21 mouse cellular contexts compared by ENCODE assay signal in the genomic region with DNA sequence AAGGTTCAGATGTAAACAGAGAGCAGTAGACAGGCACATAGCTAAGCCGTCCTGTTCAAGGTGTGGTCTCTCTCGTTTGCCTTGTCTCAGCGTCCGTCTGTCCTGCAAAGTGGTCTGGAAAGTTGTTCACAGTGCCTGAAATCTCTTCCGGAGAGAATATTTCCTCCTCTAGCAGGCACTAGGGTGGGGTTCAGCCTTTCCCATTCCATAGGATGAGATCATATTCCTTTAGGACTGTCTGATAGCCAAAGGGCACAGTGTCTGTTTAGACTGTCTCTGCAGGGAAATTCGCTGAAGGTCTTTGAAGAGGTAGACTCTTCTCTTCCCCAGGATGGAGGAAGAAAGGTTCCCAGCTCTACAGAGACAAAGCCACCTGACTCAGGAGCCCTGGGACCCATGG.
A peak's percentile ranks its signal among the peaks of the same experiment; 100 is the strongest.
DNase-seq lines count a peak whose midpoint lies in the region; ATAC-seq and TF ChIP-seq lines count a peak whose summit lies in the region.
"Had no signal": no experiment of that assay in that cellular context is flagged by ENCODE, and none has a peak within 500 bp of the region (broad histone marks: within the 10 kb centered on the region; RNA-seq: fewer than 3 reads in every experiment).

No protein-coding gene starts in this region.

- H3K9ac ChIP-seq in heart, embryonic 11.5 days (ENCODE audit: low read depth, low read length) = no peak overlapping the region
- H3K9ac ChIP-seq in hindbrain, embryonic 14.5 days = no peak overlapping the region
- no peak overlapping the region for H3K9ac ChIP-seq in lung, postnatal 0 days (replicated peaks; ENCODE audit: low read depth)
- H3K9ac ChIP-seq in stomach, postnatal 0 days (ENCODE audit: low read length) = no peak overlapping the region
- H3K9ac ChIP-seq: stomach, embryonic 15.5 days had no signal

- no peak for DNase-seq in heart, adult 9 months (ENCODE audit: low spot score in 2 of 2)
- no peak for DNase-seq in hindbrain, embryonic 10.5 days (ENCODE audit: low spot score)
- no peak for DNase-seq in hindbrain, embryonic 14.5 days (ENCODE audit: low spot score)
- DNase-seq in lung, postnatal 0 days (ENCODE audit: low spot score) = peak; percentile 66
- DNase-seq in lung, postnatal 36 days = no peak
- no peak for DNase-seq in stomach, postnatal 0 days (ENCODE audit: low spot score)
- DNase-seq in cerebellum, adult 9-11 months = no peak
- DNase-seq: adrenal gland, postnatal 25 days; cerebellum, adult 9-10 months; gastrocnemius, postnatal 14 days; heart, adult 11 months; kidney, adult 9 months; kidney, postnatal 14 days; thymus, adult 2 months; thymus, postnatal 4 days had no signal

- peak overlapping the region; percentile 24; the same call in 1 of the 2 replicates for H3K27ac ChIP-seq in heart, embryonic 11.5 days (ENCODE audit: low read depth, low read length)
- peak overlapping the region; percentile 31; the same call in 1 of the 2 replicates for H3K27ac ChIP-seq in hindbrain, embryonic 10.5 days
- no peak overlapping the region; the same call in 1 of the 2 replicates for H3K27ac ChIP-seq in hindbrain, embryonic 14.5 days
- H3K27ac ChIP-seq in lung, postnatal 0 days (ENCODE audit: low read length) = peak overlapping the region; percentile 27
- H3K27ac ChIP-seq in stomach, postnatal 0 days (replicated peaks) = no peak overlapping the region
- H3K27ac ChIP-seq: embryonic facial prominence, embryonic 10.5 days; stomach, embryonic 15.5 days had no signal

- H3K4me2 ChIP-seq in heart, embryonic 11.5 days = no peak overlapping the region; the same call in 1 of the 2 replicates
- no peak overlapping the region for H3K4me2 ChIP-seq in hindbrain, embryonic 14.5 days (replicated peaks)
- H3K4me2 ChIP-seq in lung, postnatal 0 days (replicated peaks; ENCODE audit: low read depth, low read length) = no peak overlapping the region
- H3K4me2 ChIP-seq in stomach, postnatal 0 days (replicated peaks; ENCODE audit: low read depth) = no peak overlapping the region; the same call in 1 of the 2 replicates
- H3K4me2 ChIP-seq: stomach, embryonic 15.5 days had no signal

- H3K36me3 ChIP-seq in heart, embryonic 11.5 days (ENCODE audit: control insufficient read depth, insufficient read depth, low read length) = no peaks in the 10 kb centered on the region
- H3K36me3 ChIP-seq in hindbrain, embryonic 10.5 days = 0 out of 2 replicates have a peak, but pooled peaks cover 4% of the 10 kb centered on the region
- no peaks in the 10 kb centered on the region for H3K36me3 ChIP-seq in hindbrain, embryonic 14.5 days (replicated peaks; ENCODE audit: control insufficient read depth, insufficient read depth)
- H3K36me3 ChIP-seq in lung, postnatal 0 days (ENCODE audit: insufficient read depth, low read length) = no peaks in the 10 kb centered on the region
- no peaks in the 10 kb centered on the region for H3K36me3 ChIP-seq in stomach, postnatal 0 days (ENCODE audit: control insufficient read depth, insufficient read depth, low read length)
- H3K36me3 ChIP-seq: stomach, embryonic 15.5 days had no signal

- no peak overlapping the region for H3K4me3 ChIP-seq in heart, embryonic 11.5 days (ENCODE audit: low read depth, low read length)
- H3K4me3 ChIP-seq in hindbrain, embryonic 10.5 days = no peak overlapping the region
- no peak overlapping the region for H3K4me3 ChIP-seq in hindbrain, embryonic 14.5 days (replicated peaks; ENCODE audit: low read length)
- H3K4me3 ChIP-seq in lung, postnatal 0 days (ENCODE audit: low read depth, low read length) = no peak overlapping the region
- H3K4me3 ChIP-seq in stomach, postnatal 0 days (ENCODE audit: low read depth, low read length) = no peak overlapping the region
- H3K4me3 ChIP-seq: embryonic facial prominence, embryonic 10.5 days; stomach, embryonic 15.5 days had no signal

- WGBS in heart, embryonic 11.5 days (ENCODE audit: insufficient replicate concordance) = 49% methylated on average over 6 of the region's 6 CpGs
- 80% methylated on average over 6 of the region's 6 CpGs for WGBS in hindbrain, embryonic 10.5 days
- 87% methylated on average over 6 of the region's 6 CpGs for WGBS in hindbrain, embryonic 14.5 days
- 26% methylated on average over 6 of the region's 6 CpGs for WGBS in lung, postnatal 0 days
- WGBS in stomach, postnatal 0 days = 22% methylated on average over 6 of the region's 6 CpGs

- no peaks in the 10 kb centered on the region for H3K27me3 ChIP-seq in heart, embryonic 11.5 days (ENCODE audit: control insufficient read depth, insufficient read depth, low read length)
- H3K27me3 ChIP-seq in hindbrain, embryonic 10.5 days (ENCODE audit: insufficient read depth, poor library complexity, severe bottlenecking) = no peaks in the 10 kb centered on the region
- no peaks in the 10 kb centered on the region for H3K27me3 ChIP-seq in hindbrain, embryonic 14.5 days (ENCODE audit: control insufficient read depth, insufficient read depth, low read length)
- no peaks in the 10 kb centered on the region for H3K27me3 ChIP-seq in lung, postnatal 0 days (replicated peaks; ENCODE audit: insufficient read depth, low read length)
- no peaks in the 10 kb centered on the region for H3K27me3 ChIP-seq in stomach, postnatal 0 days (ENCODE audit: control insufficient read depth, insufficient read depth, low read length)
- H3K27me3 ChIP-seq: stomach, embryonic 15.5 days had no signal

- TF ChIP-seq EP300 in lung, postnatal 0 days (IDR thresholded peaks at IDR 0.05) = 0 out of 2 replicates have a peak, but pooled peaks have one; percentile 45
- TF ChIP-seq EP300 in stomach, postnatal 0 days (optimal IDR thresholded peaks at IDR 0.05) = no peak

- H3K4me1 ChIP-seq in heart, embryonic 11.5 days (ENCODE audit: control insufficient read depth, insufficient read depth, low read length) = peaks cover 6% of the 10 kb centered on the region; the same call in 1 of the 2 replicates
- peaks cover 9% of the 10 kb centered on the region for H3K4me1 ChIP-seq in hindbrain, embryonic 10.5 days (replicated peaks)
- H3K4me1 ChIP-seq in hindbrain, embryonic 14.5 days (replicated peaks; ENCODE audit: control insufficient read depth, insufficient read depth, low read length) = 0 out of 2 replicates have a peak, but pooled peaks cover 4% of the 10 kb centered on the region
- H3K4me1 ChIP-seq in lung, postnatal 0 days (ENCODE audit: insufficient read depth, low read depth, low read length) = no peaks in the 10 kb centered on the region
- H3K4me1 ChIP-seq in stomach, postnatal 0 days (replicated peaks; ENCODE audit: control insufficient read depth, insufficient read depth) = no peaks in the 10 kb centered on the region
- H3K4me1 ChIP-seq: stomach, embryonic 15.5 days had no signal

- no peak for TF ChIP-seq CTCF in lung, postnatal 0 days (IDR thresholded peaks at IDR 0.05)
- no peak for TF ChIP-seq CTCF in stomach, postnatal 0 days (IDR thresholded peaks at IDR 0.05; ENCODE audit: low read depth)

- no peak for ATAC-seq in heart, embryonic 11.5 days (replicated peaks; ENCODE audit: insufficient number of reproducible peaks, low FRiP score, low TSS enrichment)
- ATAC-seq in hindbrain, embryonic 14.5 days (ENCODE audit: low FRiP score) = no peak
- peak; percentile 86 for ATAC-seq in lung, postnatal 0 days
- ATAC-seq in stomach, postnatal 0 days (ENCODE audit: low FRiP score, low TSS enrichment) = 0 out of 2 replicates have a peak, but pooled peaks have one; percentile 25
- ATAC-seq: CD4-positive, CD25-positive, alpha-beta regulatory T cell, adult 4 months; forebrain, embryonic 16.5 days; midbrain, embryonic 16.5 days had no signal

- H3K9me3 ChIP-seq in heart, embryonic 11.5 days (replicated peaks; ENCODE audit: control insufficient read depth, low read length) = no peaks in the 10 kb centered on the region
- no peaks in the 10 kb centered on the region for H3K9me3 ChIP-seq in hindbrain, embryonic 10.5 days
- no peaks in the 10 kb centered on the region for H3K9me3 ChIP-seq in hindbrain, embryonic 14.5 days (ENCODE audit: control insufficient read depth, low read length)
- H3K9me3 ChIP-seq in lung, postnatal 0 days (ENCODE audit: low read length) = no peaks in the 10 kb centered on the region
- no peaks in the 10 kb centered on the region for H3K9me3 ChIP-seq in stomach, postnatal 0 days (ENCODE audit: control insufficient read depth, low read length)
- H3K9me3 ChIP-seq: embryonic facial prominence, embryonic 10.5 days; stomach, embryonic 15.5 days had no signal

Comparison
In these comparisons a context has a peak if more than half of its experiments do, and no peak if none do; other contexts are left out.
1. H3K27ac ChIP-seq: peak in heart, embryonic 11.5 days (single experiment), hindbrain, embryonic 10.5 days (single experiment) and lung, postnatal 0 days (single experiment); none in hindbrain, embryonic 14.5 days (single experiment) and stomach, postnatal 0 days (single experiment).
2. ATAC-seq: peak in lung, postnatal 0 days (single experiment) and stomach, postnatal 0 days (single experiment); none in heart, embryonic 11.5 days (single experiment) and hindbrain, embryonic 14.5 days (single experiment).